Mouse (Mus musculus) kidney, adult 2 months (tissue): ENCODE measurements around the gene Foxl2.

Source experiments
- CTCF ChIP-seq: fragments of 200-500 bp; conservative IDR thresholded peaks from 2 replicates; pipeline ENCODE4 v1.5.1; 2011; ENCODE audit warnings: low read depth, mild to moderate bottlenecking, control low read depth, low read length, moderate library complexity, mixed read lengths; ENCODE audit not compliant: insufficient read depth, insufficient read length
- POLR2A ChIP-seq: fragments of 200-500 bp; IDR thresholded peaks from one replicate; pipeline ENCODE4 v1.6.1; 2011; ENCODE audit warnings: low read depth, low read length, control low read depth

- no peak for TF ChIP-seq CTCF
- no peak for TF ChIP-seq POLR2A
Measured at GRCm38 (mm10) chr9:98924183-98924582, 30.9 kb upstream of the Foxl2 start.
